Mouse (Mus musculus): ENCODE measurements around the gene Mark2.

- no peak for TF ChIP-seq GATA1 (IDR thresholded peaks at IDR 0.05; ENCODE audit: low read length)
- no peak for TF ChIP-seq TAL1 (IDR thresholded peaks at IDR 0.05; ENCODE audit: low read length)
Observed at GRCm38 (mm10) chr19:7264766-7265331, 76.8 kb downstream of the Mark2 start.

Measured in erythroblast, embryonic 14.5 days (primary cell).